Mouse (Mus musculus): ENCODE measurements around the gene Sh3d21. TPM values are rescaled to one million over a fixed set of nuclear protein-coding genes. Genes with fewer than 3 reads are reported as not detected.
"Not testable (repeated sequence)": the region's sequence is repeated elsewhere in the genome, so short reads cannot be mapped to it uniquely, and the experiment has no call there.

The Sh3d21 gene
- 1 to 10 TPM; 1.2 to 1.8 TPM for total RNA-seq (2021)
- long read RNA-seq, experiment 1, partial matches to known transcripts: 0 of 1 reads
- long read RNA-seq, experiment 1, other reads (novel, unspliced or antisense): 1 of 1 reads
- long read RNA-seq, experiment 2, partial matches to known transcripts: 3 of 4 reads
- long read RNA-seq, experiment 2, other reads (novel, unspliced or antisense): 1 of 4 reads

GRCm38 (mm10) chr4:126163067-126163659 lies at the start of gene Sh3d21:
Gene Sh3d21, minus strand, starts transcription at chr4:126163491.
- no peak for DNase-seq (ENCODE audit: low spot score in 2 of 2)

- no peak for DNase-seq (ENCODE audit: low spot score in 2 of 2)
Observed at GRCm38 (mm10) chr4:126207081-126207480, 43.8 kb upstream of the Sh3d21 start.

GRCm38 (mm10) chr4:126205386-126205785 lies 42.1 kb upstream of the Sh3d21 start:
- DNase-seq (ENCODE audit: low spot score in 2 of 2): no peak

- DNase-seq (ENCODE audit: low spot score in 2 of 2): no peak
Observed at GRCm38 (mm10) chr4:126204661-126205230, 41.5 kb upstream of the Sh3d21 start.

- no peak for DNase-seq (ENCODE audit: low spot score in 2 of 2)
Observed at GRCm38 (mm10) chr4:126204016-126204415, 40.7 kb upstream of the Sh3d21 start.

GRCm38 (mm10) chr4:126203336-126203895 lies 40.1 kb upstream of the Sh3d21 start:
- no peak for DNase-seq (ENCODE audit: low spot score in 2 of 2)

- DNase-seq (ENCODE audit: low spot score in 2 of 2): peak; percentile 97 to 99
Observed at GRCm38 (mm10) chr4:126202303-126203181, 39.3 kb upstream of the Sh3d21 start, which contains the start of gene Thrap3. Gene Thrap3, minus strand, starts transcription at chr4:126202760.

GRCm38 (mm10) chr4:126201514-126202302 lies 38.4 kb upstream of the Sh3d21 start:
- DNase-seq (ENCODE audit: low spot score in 2 of 2): peak; percentile 13 to 43

GRCm38 (mm10) chr4:126200656-126201055 lies 37.4 kb upstream of the Sh3d21 start:
- no peak for DNase-seq (ENCODE audit: low spot score in 2 of 2)

- no peak for DNase-seq (ENCODE audit: low spot score in 2 of 2)
Observed at GRCm38 (mm10) chr4:126200036-126200435, 36.7 kb upstream of the Sh3d21 start.

- DNase-seq (ENCODE audit: low spot score in 2 of 2): no peak
Observed at GRCm38 (mm10) chr4:126199556-126199955, 36.3 kb upstream of the Sh3d21 start.

GRCm38 (mm10) chr4:126197485-126197884 lies 34.2 kb upstream of the Sh3d21 start:
- no peak for DNase-seq (ENCODE audit: low spot score in 2 of 2)

GRCm38 (mm10) chr4:126194916-126195315 lies 31.6 kb upstream of the Sh3d21 start:
- no peak for DNase-seq (ENCODE audit: low spot score in 2 of 2)

- no peak for DNase-seq (ENCODE audit: low spot score in 2 of 2)
Observed at GRCm38 (mm10) chr4:126194216-126194615, 30.9 kb upstream of the Sh3d21 start.

- DNase-seq (ENCODE audit: low spot score in 2 of 2): no peak
Observed at GRCm38 (mm10) chr4:126190636-126191035, 27.3 kb upstream of the Sh3d21 start.

- DNase-seq (ENCODE audit: low spot score in 2 of 2): no peak
Observed at GRCm38 (mm10) chr4:126187096-126187495, 23.8 kb upstream of the Sh3d21 start.

- no peak for DNase-seq (ENCODE audit: low spot score in 2 of 2)
Observed at GRCm38 (mm10) chr4:126183034-126183433, 19.7 kb upstream of the Sh3d21 start.

GRCm38 (mm10) chr4:126181170-126181957 lies 18.1 kb upstream of the Sh3d21 start:
- DNase-seq (ENCODE audit: low spot score in 2 of 2): peak; percentile 28 to 61

- DNase-seq (ENCODE audit: low spot score in 2 of 2): not testable (repeated sequence)
Observed at GRCm38 (mm10) chr4:126175980-126176379, 12.7 kb upstream of the Sh3d21 start.

- DNase-seq (ENCODE audit: low spot score in 2 of 2): no peak
Observed at GRCm38 (mm10) chr4:126173800-126174199, 10.5 kb upstream of the Sh3d21 start.
